Mouse (Mus musculus) thymus, postnatal 14 days (tissue): ENCODE results near the gene Otof.

Experiments
- DNase-seq: peaks from one replicate; pipeline ENCODE4 v3.0.0; 2021

Otof gene

GRCm38 (mm10) chr5:30423121-30423520 lies 38.6 kb downstream of the Otof start:
- DNase-seq, result no peak

- DNase-seq, result no peak
Observed at GRCm38 (mm10) chr5:30416665-30417064, 45.1 kb downstream of the Otof start.

- peak; percentile 13 for DNase-seq
Observed at GRCm38 (mm10) chr5:30415876-30416275, 45.9 kb downstream of the Otof start.

GRCm38 (mm10) chr5:30415381-30415780 lies 46.4 kb downstream of the Otof start:
- no peak for DNase-seq

- no peak for DNase-seq
Observed at GRCm38 (mm10) chr5:30411524-30411923, 50.2 kb downstream of the Otof start.

GRCm38 (mm10) chr5:30406876-30407275 lies 54.9 kb downstream of the Otof start:
- peak; percentile 38 for DNase-seq

- DNase-seq, result no peak
Observed at GRCm38 (mm10) chr5:30401165-30401564, 60.6 kb downstream of the Otof start.

- no peak for DNase-seq
Observed at GRCm38 (mm10) chr5:30400521-30400920, 61.2 kb downstream of the Otof start.

- DNase-seq, result peak; percentile 75
Observed at GRCm38 (mm10) chr5:30391473-30391872, 70.3 kb downstream of the Otof start.

- no peak for DNase-seq
Observed at GRCm38 (mm10) chr5:30389836-30390235, 71.9 kb downstream of the Otof start.

- DNase-seq, result no peak
Observed at GRCm38 (mm10) chr5:30387726-30388125, 74.0 kb downstream of the Otof start.

GRCm38 (mm10) chr5:30382876-30383275 lies 78.9 kb downstream of the Otof start:
- DNase-seq, result no peak

GRCm38 (mm10) chr5:30369426-30369825 lies 92.3 kb downstream of the Otof start:
- peak; percentile 76 for DNase-seq

- no peak for DNase-seq
Observed at GRCm38 (mm10) chr5:30367405-30367804, 94.3 kb downstream of the Otof start.

- DNase-seq, result no peak
Observed at GRCm38 (mm10) chr5:30358436-30359099, 103.2 kb downstream of the Otof start.

GRCm38 (mm10) chr5:30356647-30357046 lies 105.1 kb downstream of the Otof start:
- no peak for DNase-seq

- no peak for DNase-seq
Observed at GRCm38 (mm10) chr5:30355559-30356159, 106.1 kb downstream of the Otof start.

GRCm38 (mm10) chr5:30355114-30355513 lies 106.6 kb downstream of the Otof start:
- DNase-seq, result peak; percentile 56

GRCm38 (mm10) chr5:30353605-30354004 lies 108.1 kb downstream of the Otof start:
- DNase-seq, result peak; percentile 83

- DNase-seq, result no peak
Observed at GRCm38 (mm10) chr5:30343886-30344285, 117.8 kb downstream of the Otof start.

GRCm38 (mm10) chr5:30343107-30343506 lies 118.6 kb downstream of the Otof start:
- DNase-seq, result peak; percentile 86

- DNase-seq, result no peak
Observed at GRCm38 (mm10) chr5:30342601-30343015, 119.1 kb downstream of the Otof start.

GRCm38 (mm10) chr5:30341601-30342365 lies 119.9 kb downstream of the Otof start:
- DNase-seq, result peak; percentile 63

GRCm38 (mm10) chr5:30340815-30341214 lies 120.9 kb downstream of the Otof start:
- no peak for DNase-seq
